Mouse (Mus musculus) 3134 (cell line): ENCODE data around the gene Anxa9.

Source experiments
- DNase-seq: peaks from one replicate; pipeline ENCODE4 v3.0.0-alpha.2; 2011; ENCODE audit warnings: low spot score; ENCODE audit not compliant: insufficient read length; ENCODE audit errors: extremely low read depth

The Anxa9 gene

GRCm38 (mm10) chr3:95314486-95315093 is 7.6 kb upstream of the Anxa9 start, which contains the start of gene Cers2:
Gene Cers2, plus strand, starts transcription at chr3:95314791.
- DNase-seq: no peak

- DNase-seq: no peak
These were observed 7.1 kb upstream of the Anxa9 start for GRCm38 (mm10) chr3:95314075-95314474.

GRCm38 (mm10) chr3:95313476-95313875 is 6.5 kb upstream of the Anxa9 start:
- peak; percentile 62 for DNase-seq

- peak; percentile 85 for DNase-seq
These were observed 5.6 kb upstream of the Anxa9 start for GRCm38 (mm10) chr3:95312623-95313022.

- peak; percentile 76 for DNase-seq
These were observed 4.2 kb upstream of the Anxa9 start for GRCm38 (mm10) chr3:95310968-95311882.

GRCm38 (mm10) chr3:95310496-95310895 is 3.5 kb upstream of the Anxa9 start:
- DNase-seq: no peak

- DNase-seq: no peak
These were observed 732 bp downstream of the Anxa9 start for GRCm38 (mm10) chr3:95306244-95306643.

- no peak for DNase-seq
These were observed 5.7 kb downstream of the Anxa9 start for GRCm38 (mm10) chr3:95301204-95301796.

GRCm38 (mm10) chr3:95298018-95298417 is 9.0 kb downstream of the Anxa9 start:
- no peak for DNase-seq

- DNase-seq: no peak
These were observed 10.9 kb downstream of the Anxa9 start for GRCm38 (mm10) chr3:95296103-95296469.

GRCm38 (mm10) chr3:95295321-95296102 is 11.5 kb downstream of the Anxa9 start:
- DNase-seq: no peak

GRCm38 (mm10) chr3:95294718-95295117 is 12.3 kb downstream of the Anxa9 start:
- no peak for DNase-seq

GRCm38 (mm10) chr3:95294316-95294715 is 12.7 kb downstream of the Anxa9 start:
- no peak for DNase-seq

- DNase-seq: peak; percentile 82
These were observed 13.4 kb downstream of the Anxa9 start for GRCm38 (mm10) chr3:95293537-95293936.

GRCm38 (mm10) chr3:95292899-95293298 is 14.1 kb downstream of the Anxa9 start:
- DNase-seq: no peak

GRCm38 (mm10) chr3:95291041-95291440 is 15.9 kb downstream of the Anxa9 start:
- DNase-seq: no peak

- no peak for DNase-seq
These were observed 16.8 kb downstream of the Anxa9 start for GRCm38 (mm10) chr3:95290156-95290555.

GRCm38 (mm10) chr3:95289419-95289818 is 17.6 kb downstream of the Anxa9 start:
- DNase-seq: no peak

GRCm38 (mm10) chr3:95287541-95287940 is 19.4 kb downstream of the Anxa9 start:
- no peak for DNase-seq

GRCm38 (mm10) chr3:95286510-95286909 is 20.5 kb downstream of the Anxa9 start:
- DNase-seq: no peak

GRCm38 (mm10) chr3:95286011-95286410 is 21.0 kb downstream of the Anxa9 start:
- no peak for DNase-seq
